Comparison of ENCODE assay signal across 13 mouse cellular contexts in genomic region chr4:70921972-70922692, GRCm38 (mm10).
A peak's percentile ranks its signal among the peaks of the same experiment; 100 is the strongest.
DNase-seq lines count a peak whose midpoint lies in the region; ATAC-seq and TF ChIP-seq lines count a peak whose summit lies in the region.
"Had no signal": no experiment of that assay in that cellular context is flagged by ENCODE, and none has a peak within 500 bp of the region (broad histone marks: within the 10 kb centered on the region; RNA-seq: fewer than 3 reads in every experiment).

No protein-coding gene starts in this region.

- WGBS in liver, embryonic 16.5 days (ENCODE audit: insufficient replicate concordance): 52% methylated on average over 3 of the region's 3 CpGs
- WGBS in kidney, adult 2 months: 57% methylated on average over 3 of the region's 3 CpGs

- H3K4me1 ChIP-seq in liver, embryonic 16.5 days (ENCODE audit: control insufficient read depth, low read depth, low read length): no peaks in the 10 kb centered on the region
- H3K4me1 ChIP-seq in kidney, adult 2 months (ENCODE audit: control insufficient read depth, insufficient read depth, low read length): no peaks in the 10 kb centered on the region
- H3K4me1 ChIP-seq: limb, embryonic 15.5 days; neural tube, embryonic 12.5 days had no signal

- no peaks in the 10 kb centered on the region for H3K9me3 ChIP-seq in liver, embryonic 16.5 days (replicated peaks; ENCODE audit: control insufficient read depth, low read length)
- H3K9me3 ChIP-seq: limb, embryonic 15.5 days; neural tube, embryonic 12.5 days had no signal

- peak; percentile 35; the same call in 1 of the 2 replicates for ATAC-seq in liver, embryonic 16.5 days (ENCODE audit: low read depth)

- DNase-seq in liver: no peak
- DNase-seq in kidney, adult 2 months: peak; percentile 44
- peak; percentile 9 for DNase-seq in kidney, postnatal 10 days
- peak; percentile 71 for DNase-seq in retina, postnatal 1 day
- DNase-seq in urinary bladder, postnatal 36 days (ENCODE audit: low spot score in 2 of 2): no peak
- no peak for DNase-seq in frontal cortex, postnatal 25 days (ENCODE audit: low spot score in 2 of 2)
- DNase-seq: cerebellum, adult 2 months; gastrocnemius, postnatal 10 days; lung, postnatal 14 days had no signal

- no peak overlapping the region for H3K27ac ChIP-seq in liver, embryonic 16.5 days (ENCODE audit: low read length)
- H3K27ac ChIP-seq in kidney, adult 2 months (ENCODE audit: insufficient read depth, low read depth, low read length): no peak overlapping the region
- H3K27ac ChIP-seq: limb, embryonic 15.5 days; neural tube, embryonic 12.5 days had no signal

- no peak overlapping the region for H3K9ac ChIP-seq in liver, embryonic 16.5 days (ENCODE audit: low read depth, low read length)
- H3K9ac ChIP-seq: limb, embryonic 15.5 days; neural tube, embryonic 12.5 days had no signal

- H3K4me3 ChIP-seq in liver, embryonic 16.5 days (ENCODE audit: low read depth, low read length): no peak overlapping the region
- H3K4me3 ChIP-seq in kidney, adult 2 months (ENCODE audit: insufficient read depth, low read depth, low read length): no peak overlapping the region
- H3K4me3 ChIP-seq: limb, embryonic 15.5 days; neural tube, embryonic 12.5 days had no signal

- H3K27me3 ChIP-seq in liver, embryonic 16.5 days (ENCODE audit: control insufficient read depth, insufficient read depth, low read depth, low read length): no peaks in the 10 kb centered on the region
- H3K27me3 ChIP-seq in kidney, adult 2 months (replicated peaks; ENCODE audit: control insufficient read depth, insufficient read depth, low read length): no peaks in the 10 kb centered on the region
- H3K27me3 ChIP-seq: CH12.LX; limb, embryonic 15.5 days; neural tube, embryonic 12.5 days had no signal

- no peak for TF ChIP-seq POLR2A in kidney, adult 2 months (IDR thresholded peaks at IDR 0.05; ENCODE audit: low read depth, low read length)

- no peak for TF ChIP-seq CTCF in kidney, adult 2 months (conservative IDR thresholded peaks at IDR 0.05; ENCODE audit: insufficient read depth, insufficient read length, low read depth, low read length)

- H3K4me2 ChIP-seq in liver, embryonic 16.5 days (ENCODE audit: low read depth, low read length): no peak overlapping the region
- H3K4me2 ChIP-seq: limb, embryonic 15.5 days; neural tube, embryonic 12.5 days had no signal

- no peaks in the 10 kb centered on the region for H3K36me3 ChIP-seq in liver, embryonic 16.5 days (ENCODE audit: control insufficient read depth, insufficient read depth)
- no peaks in the 10 kb centered on the region for H3K36me3 ChIP-seq in kidney, adult 2 months (ENCODE audit: control insufficient read depth, insufficient read depth, low read length)
- H3K36me3 ChIP-seq: limb, embryonic 15.5 days; neural tube, embryonic 12.5 days had no signal

Comparison
In these comparisons a context has a peak if more than half of its experiments do, and no peak if none do; other contexts are left out.
1. DNase-seq: peak in kidney, adult 2 months (single experiment), kidney, postnatal 10 days (single experiment) and retina, postnatal 1 day (single experiment); none in liver (single experiment), urinary bladder, postnatal 36 days (0 of 2) and frontal cortex, postnatal 25 days (0 of 2).